Mouse (Mus musculus) right cerebral cortex, adult 2 months (tissue): ENCODE results near the gene Oxsr1.
"Not testable (repeated sequence)": the region's sequence is repeated elsewhere in the genome, so short reads cannot be mapped to it uniquely, and the experiment has no call there.

ENCODE experiments used
- DNase-seq, 2 experiments: peaks; one replicate each; pipeline ENCODE4 v3.0.0; 2021 to 2022; ENCODE audit warnings: low spot score in 2 of 2

Oxsr1 gene

GRCm38 (mm10) chr9:119274814-119275213 is 47.4 kb downstream of the Oxsr1 start:
- not testable (repeated sequence) for DNase-seq

- DNase-seq = peak; percentile 30 to 37
Observed at GRCm38 (mm10) chr9:119271496-119271895, 50.7 kb downstream of the Oxsr1 start.

- DNase-seq = peak in 1 of 2 experiments; percentile 33
Observed at GRCm38 (mm10) chr9:119268588-119269145, 53.6 kb downstream of the Oxsr1 start.

DNA sequence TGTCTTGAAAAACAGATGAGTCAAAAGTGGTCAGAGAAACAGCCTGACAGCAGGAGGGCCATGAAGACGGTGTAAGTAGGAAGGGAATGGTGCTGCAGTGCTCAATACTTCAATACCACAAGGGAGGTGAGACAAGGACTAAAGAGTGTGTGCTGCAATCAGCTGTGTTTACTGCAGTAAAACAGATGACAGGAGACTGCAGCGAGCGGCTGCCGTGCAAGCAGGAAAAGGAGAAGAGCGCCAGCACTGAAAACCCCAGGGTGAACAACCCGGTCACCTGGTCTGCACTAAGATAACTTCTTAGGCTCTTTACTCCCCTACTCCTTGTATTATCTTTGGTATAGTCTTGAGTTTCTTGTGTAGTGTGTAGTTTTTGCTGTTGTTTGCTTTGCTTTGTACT is 54.1 kb downstream of the Oxsr1 start:
- no peak for DNase-seq

DNA sequence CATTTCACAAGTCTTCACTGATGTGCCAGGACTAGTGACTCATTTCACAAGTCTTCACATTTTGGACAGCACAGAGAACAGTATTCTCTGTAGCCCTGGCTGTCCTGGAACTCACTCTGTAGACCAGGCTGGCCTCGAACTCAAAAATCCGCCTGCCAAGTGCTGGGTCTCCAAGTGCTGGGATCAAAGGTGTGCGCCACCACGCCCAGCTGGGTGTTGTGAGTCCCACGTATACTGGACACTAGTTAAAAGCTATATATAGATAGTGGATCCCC is 56.2 kb downstream of the Oxsr1 start:
- not testable (repeated sequence) for DNase-seq

GRCm38 (mm10) chr9:119265373-119266120 is 56.7 kb downstream of the Oxsr1 start:
- not testable (repeated sequence) for DNase-seq

GRCm38 (mm10) chr9:119263067-119263466 is 59.2 kb downstream of the Oxsr1 start:
- DNase-seq = no peak

- no peak for DNase-seq
Observed at GRCm38 (mm10) chr9:119260825-119261224, 61.4 kb downstream of the Oxsr1 start.

GRCm38 (mm10) chr9:119258785-119259184 is 63.4 kb downstream of the Oxsr1 start:
- DNase-seq = no peak

DNA sequence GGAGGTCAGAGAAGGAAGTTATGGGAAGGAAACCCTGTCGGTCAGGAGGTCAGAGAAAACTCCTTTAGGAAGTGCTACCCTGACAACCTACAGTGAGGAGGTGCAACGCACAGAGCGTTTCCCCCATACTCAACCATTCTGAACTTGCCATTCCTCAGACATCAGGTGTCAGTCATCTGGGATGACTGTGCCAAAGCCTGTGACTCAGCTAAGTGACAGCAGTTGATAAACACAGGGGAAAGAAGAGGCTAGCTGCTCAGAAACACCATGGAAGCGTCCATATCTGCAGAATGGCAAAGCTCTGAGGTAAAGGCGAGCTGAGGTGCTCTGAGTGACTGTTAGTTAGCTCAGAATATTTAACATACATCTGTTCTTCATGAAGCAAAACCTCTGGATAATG is 64.1 kb downstream of the Oxsr1 start:
- DNase-seq = no peak

- DNase-seq = no peak
Observed at GRCm38 (mm10) chr9:119256161-119256560, 66.1 kb downstream of the Oxsr1 start.

GRCm38 (mm10) chr9:119255096-119255495 is 67.1 kb downstream of the Oxsr1 start:
- no peak for DNase-seq

- DNase-seq = no peak
Observed at GRCm38 (mm10) chr9:119254187-119254586, 68.0 kb downstream of the Oxsr1 start.

DNA sequence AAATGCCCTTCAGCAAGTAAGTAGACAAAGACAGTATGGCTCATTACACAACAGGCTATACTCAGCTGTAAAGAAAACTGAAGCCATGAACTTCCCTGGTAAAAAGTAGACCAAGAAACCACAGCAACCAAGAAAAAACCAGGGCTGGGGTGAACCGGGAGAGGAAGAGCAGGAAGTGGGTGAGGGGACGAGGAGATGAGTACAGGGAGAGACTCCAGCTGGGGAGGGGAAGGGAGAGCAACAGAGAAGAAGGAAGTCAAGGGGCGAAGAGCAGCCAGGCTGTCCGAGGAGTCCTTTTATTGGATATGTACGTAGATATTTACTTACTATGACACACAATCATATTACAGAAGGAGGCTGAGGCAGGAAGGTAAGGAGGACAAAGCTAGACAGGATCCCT is 74.2 kb downstream of the Oxsr1 start:
- DNase-seq = no peak

DNA sequence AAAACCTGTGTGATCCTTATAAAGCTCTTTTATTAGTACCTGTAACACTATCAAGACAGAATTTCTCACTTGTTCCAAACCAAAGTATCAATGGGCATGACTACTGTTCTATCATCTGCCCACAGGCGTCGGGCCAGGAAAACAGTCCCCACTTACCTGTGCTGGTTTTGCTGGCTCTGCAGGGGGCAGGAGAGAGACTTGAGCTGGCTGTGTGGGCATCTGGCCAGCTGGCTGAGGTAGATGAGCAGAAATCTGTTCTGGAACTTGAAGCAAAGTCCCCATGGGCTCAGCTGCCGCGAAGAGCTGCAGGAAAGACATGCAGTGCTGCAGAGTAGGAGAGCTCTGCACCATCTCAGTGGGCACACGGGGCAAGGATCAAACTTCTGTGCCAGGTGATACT is 75.4 kb downstream of the Oxsr1 start:
- DNase-seq = no peak

DNA sequence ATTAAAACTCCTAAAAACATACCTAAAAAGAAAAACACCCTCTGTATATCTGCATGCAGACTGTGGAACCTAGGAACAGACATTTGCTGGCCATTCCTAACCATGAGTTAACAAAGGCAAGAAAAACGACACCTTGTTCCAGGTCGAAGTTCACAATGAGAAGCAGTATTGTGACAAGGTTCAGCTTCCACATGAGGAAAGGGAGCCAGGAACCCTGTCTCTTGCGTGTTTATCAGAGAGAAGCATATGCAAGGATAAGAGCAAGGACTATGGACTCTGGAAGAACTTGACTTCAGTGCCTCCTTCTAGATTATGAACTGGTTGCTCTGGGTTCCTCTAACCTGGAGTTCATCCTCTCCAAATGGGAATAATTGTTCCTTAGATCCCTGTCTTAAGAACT is 78.2 kb downstream of the Oxsr1 start:
- no peak for DNase-seq

DNA sequence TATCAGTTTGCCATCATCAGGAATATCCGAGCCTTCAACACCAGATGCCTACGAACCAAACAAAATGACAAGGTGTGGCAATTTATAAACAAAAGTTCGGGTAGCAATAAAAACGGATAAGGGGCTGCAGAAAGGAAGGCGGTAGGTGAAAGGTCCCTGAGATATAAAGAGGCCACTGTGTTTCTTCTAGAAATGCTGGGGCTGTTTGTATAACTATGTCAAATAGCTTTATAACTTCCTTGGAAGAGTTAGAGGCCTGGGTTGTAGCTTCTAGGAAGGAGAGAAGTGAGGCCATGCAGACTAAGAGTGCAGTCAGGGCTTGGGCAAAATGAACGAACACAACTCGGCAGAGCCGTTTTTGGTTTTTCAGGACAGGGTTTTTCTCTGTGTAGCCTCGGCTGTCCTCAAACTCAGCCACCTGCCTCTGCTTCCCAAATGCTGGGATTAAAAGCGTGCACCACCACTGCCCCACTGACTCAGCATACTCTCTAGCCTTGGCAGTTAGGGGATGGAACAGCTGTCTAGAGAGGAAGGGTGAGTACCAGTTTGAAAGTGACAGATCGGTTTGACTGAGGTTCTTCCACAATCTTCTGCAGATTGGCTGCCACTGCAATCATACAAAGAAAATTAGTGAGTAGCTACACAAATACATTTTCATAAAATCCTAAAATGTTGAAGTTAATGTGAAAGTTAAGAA is 80.9 kb downstream of the Oxsr1 start:
- no peak for DNase-seq

- peak; percentile 21 to 37 for DNase-seq
Observed at GRCm38 (mm10) chr9:119240286-119240997, 81.8 kb downstream of the Oxsr1 start.

- no peak for DNase-seq
Observed at GRCm38 (mm10) chr9:119239274-119239673, 83.0 kb downstream of the Oxsr1 start.

DNA sequence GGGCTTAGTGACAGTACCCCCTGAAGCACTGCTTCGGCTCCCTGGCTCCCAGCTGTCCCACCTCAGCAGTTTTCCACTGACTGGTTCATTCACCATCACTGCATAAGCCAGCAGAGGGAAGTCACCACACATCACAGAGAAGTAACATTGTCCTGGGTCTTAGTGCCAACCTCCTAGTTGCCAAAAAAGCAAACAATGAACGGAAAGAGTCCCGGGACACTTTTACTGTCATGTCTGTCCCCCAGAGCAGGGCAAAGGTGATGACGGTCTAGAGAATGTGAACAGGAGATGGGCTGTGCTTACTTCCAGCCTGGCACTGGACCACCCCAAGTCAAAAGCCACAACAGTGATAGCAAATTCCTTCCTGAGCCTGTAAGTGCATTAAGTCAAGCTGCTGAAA is 83.4 kb downstream of the Oxsr1 start:
- DNase-seq = no peak

DNA sequence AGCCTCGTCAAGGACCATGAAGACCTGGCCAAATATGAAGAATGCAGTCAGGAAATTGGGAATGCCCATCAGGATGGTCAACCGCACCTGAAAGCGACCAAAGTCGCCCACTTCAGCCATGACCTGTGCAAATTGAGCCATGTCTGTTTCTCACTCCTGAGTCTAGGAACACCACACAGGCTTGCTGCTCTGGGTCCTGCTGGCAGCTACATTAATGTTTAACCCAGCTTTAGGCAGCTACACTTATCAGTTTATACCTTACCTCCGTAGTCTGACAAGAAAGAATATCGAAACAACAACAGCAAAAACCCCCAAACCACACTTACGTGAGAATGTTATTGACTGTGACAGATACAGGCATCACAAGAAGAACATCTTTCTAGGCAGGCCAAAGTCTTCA is 90.7 kb downstream of the Oxsr1 start:
- DNase-seq = no peak

- no peak for DNase-seq
Observed at GRCm38 (mm10) chr9:119230829-119231228, 91.4 kb downstream of the Oxsr1 start.

DNA sequence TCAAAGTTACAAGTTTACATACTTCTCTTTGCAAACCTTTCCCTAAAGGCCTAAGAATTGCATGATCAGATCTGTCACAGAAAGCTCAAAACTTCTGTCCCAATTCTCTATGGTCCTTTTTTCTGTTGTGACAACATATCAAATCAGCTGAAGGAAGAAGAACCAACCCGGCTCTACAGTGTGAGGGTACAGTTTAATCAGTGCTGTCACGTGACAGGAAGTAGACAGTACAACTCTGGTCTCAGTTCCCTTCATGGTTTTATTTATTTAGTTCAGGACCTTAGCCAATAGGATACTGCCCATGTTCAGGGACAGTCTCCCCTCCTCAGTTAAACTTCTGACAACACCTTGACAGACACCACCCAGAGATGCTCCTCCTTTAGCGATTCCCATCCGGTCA is 102.0 kb downstream of the Oxsr1 start:
- DNase-seq = no peak
